Mouse (Mus musculus): ENCODE measurements around the gene Gucy2g.
"Not testable (repeated sequence)": the region's sequence is repeated elsewhere in the genome, so short reads cannot be mapped to it uniquely, and the experiment has no call there.

The Gucy2g gene

GRCm38 (mm10) chr19:55165183-55165865, 75.7 kb downstream of the Gucy2g start:
- DNase-seq (ENCODE audit: low read depth, low spot score), result no peak

- no peak for DNase-seq (ENCODE audit: low read depth, low spot score)
Observed at GRCm38 (mm10) chr19:55164162-55164561, 76.9 kb downstream of the Gucy2g start.

GRCm38 (mm10) chr19:55162271-55162670, 78.8 kb downstream of the Gucy2g start:
- DNase-seq (ENCODE audit: low read depth, low spot score), result no peak

- DNase-seq (ENCODE audit: low read depth, low spot score), result no peak
Observed at GRCm38 (mm10) chr19:55159826-55160225, 81.2 kb downstream of the Gucy2g start.

GRCm38 (mm10) chr19:55158606-55159005, 82.4 kb downstream of the Gucy2g start:
- no peak for DNase-seq (ENCODE audit: low read depth, low spot score)

DNA sequence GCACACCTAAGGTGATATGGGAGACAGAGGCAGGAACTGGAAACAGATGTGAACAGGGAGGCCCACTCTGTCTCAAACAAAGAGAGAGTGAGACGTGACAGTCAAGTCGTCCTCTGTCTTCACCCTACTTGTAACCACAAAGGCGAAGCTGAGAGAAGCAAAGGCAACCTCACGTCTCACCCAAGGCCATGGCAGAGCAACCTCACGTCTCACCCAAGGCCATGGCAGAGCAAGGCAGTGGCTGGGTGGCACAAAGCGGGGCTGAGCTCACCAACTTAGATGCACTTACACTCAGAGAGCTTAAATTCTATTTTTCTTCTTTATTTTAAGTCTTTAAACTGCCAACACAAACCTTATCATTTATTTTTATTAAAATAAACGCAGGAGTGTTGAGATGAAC, 84.0 kb downstream of the Gucy2g start:
- no peak for DNase-seq (ENCODE audit: low read depth, low spot score)

DNA sequence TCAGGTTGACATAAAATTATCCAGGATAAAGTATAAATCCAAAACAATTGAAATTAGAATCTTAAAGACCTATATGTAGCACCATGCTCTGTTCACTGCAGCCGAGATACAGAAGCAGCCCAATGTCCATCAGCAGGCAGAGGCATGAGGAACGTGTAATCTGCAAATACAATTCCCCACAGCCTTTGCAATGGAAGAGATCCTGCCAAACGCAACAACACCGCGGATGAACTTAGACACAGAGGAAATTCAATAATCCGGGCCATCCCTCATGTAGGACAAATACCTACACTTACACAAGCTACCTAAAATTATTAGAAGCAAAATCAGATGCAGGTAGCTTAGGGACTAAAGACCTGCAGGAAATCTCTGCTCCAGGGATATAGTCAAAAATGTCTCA, 88.1 kb downstream of the Gucy2g start:
- no peak for DNase-seq (ENCODE audit: low read depth, low spot score)

GRCm38 (mm10) chr19:55152274-55152673, 88.8 kb downstream of the Gucy2g start:
- DNase-seq (ENCODE audit: low read depth, low spot score), result not testable (repeated sequence)

DNA sequence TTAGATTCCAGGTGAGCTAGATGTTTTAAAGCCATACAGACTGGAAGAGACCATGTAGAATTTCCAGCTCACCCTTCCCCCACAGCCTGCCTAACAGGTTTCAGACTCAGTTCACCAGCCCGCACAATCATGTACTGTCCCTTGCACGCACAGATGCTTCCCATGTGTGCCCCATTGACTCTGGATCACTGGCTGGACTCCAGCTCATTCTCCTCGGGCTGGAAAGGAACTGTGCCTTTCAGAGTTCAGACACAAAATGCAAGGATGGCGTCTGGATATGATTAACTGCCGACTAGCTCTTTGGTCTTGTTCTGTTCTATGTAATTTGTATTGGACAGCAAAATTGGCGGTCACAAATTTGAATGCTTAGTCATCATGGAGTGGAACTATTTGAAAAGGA, 91.4 kb downstream of the Gucy2g start:
- no peak for DNase-seq (ENCODE audit: low read depth, low spot score)

DNA sequence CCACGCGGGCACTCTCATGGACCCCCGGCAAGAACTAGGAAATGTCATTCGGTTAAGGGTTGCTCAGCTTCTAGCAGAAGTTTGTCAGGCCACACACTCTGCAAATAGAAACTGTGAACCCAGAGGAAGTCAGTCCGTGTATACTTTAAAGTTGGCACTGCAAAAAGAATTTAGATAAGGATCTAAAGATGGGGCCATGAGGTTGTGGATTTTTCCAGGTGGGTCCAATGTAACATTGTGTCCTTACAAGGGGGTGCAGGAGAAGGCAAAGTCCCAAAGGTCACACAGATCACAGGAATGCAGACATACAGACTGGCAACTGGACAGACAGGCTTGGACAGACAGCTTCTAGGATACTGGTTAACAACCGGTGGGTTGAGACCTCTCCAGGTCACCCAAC, 92.9 kb downstream of the Gucy2g start:
- DNase-seq (ENCODE audit: low read depth, low spot score), result no peak
